Mouse (Mus musculus) neural tube, embryonic 11.5 days (tissue): Measurements from ENCODE around the gene 5330417C22Rik. TPM values are rescaled to one million over a fixed set of nuclear protein-coding genes. Genes with fewer than 3 reads are reported as not detected.

Experiments used
- ATAC-seq: fragments of 200-750 bp; cut with Nextera tagmentation; 2 replicates; pipeline ENCODE4 v1.8.0; 2017; ENCODE audit warnings: moderate number of reproducible peaks, mild to moderate bottlenecking, moderate TSS enrichment, moderate library complexity; ENCODE audit not compliant: insufficient read depth, low FRiP score, low TSS enrichment
- DNase-seq: peaks from one replicate; pipeline ENCODE4 v3.0.0-alpha.2; 2015; ENCODE audit warnings: low spot score
- H3K27ac ChIP-seq: fragments of 300-500 bp; sonication (generic); 2 replicates; pipeline ENCODE4 v1.5.1; 2014; ENCODE audit warnings: low read depth, mild to moderate bottlenecking, low read length
- H3K27me3 ChIP-seq: fragments of 300-500 bp; sonication (generic); 2 replicates; pipeline ENCODE4 v1.6.1; 2014; ENCODE audit warnings: mild to moderate bottlenecking, low read length, mixed read lengths; ENCODE audit not compliant: control insufficient read depth, insufficient read depth
- H3K36me3 ChIP-seq: fragments of 300-500 bp; sonication (generic); 2 replicates; pipeline ENCODE4 v1.6.1; 2014; ENCODE audit warnings: mild to moderate bottlenecking, low read length, moderate library complexity, mixed read lengths; ENCODE audit not compliant: control insufficient read depth, insufficient read depth
- H3K4me1 ChIP-seq: fragments of 300-500 bp; sonication (generic); 2 replicates; pipeline ENCODE4 v1.6.1; 2014; ENCODE audit warnings: low read length, mixed read lengths; ENCODE audit not compliant: control insufficient read depth, insufficient read depth
- H3K4me2 ChIP-seq: fragments of 300-500 bp; sonication (generic); 2 replicates; pipeline ENCODE4 v1.6.1; 2014; ENCODE audit warnings: low read depth, mild to moderate bottlenecking, moderate library complexity
- H3K4me3 ChIP-seq: fragments of 300-500 bp; sonication (generic); 2 replicates; pipeline ENCODE4 v1.5.1; 2014; ENCODE audit warnings: low read depth, low read length
- H3K9ac ChIP-seq: fragments of 300-500 bp; sonication (generic); 2 replicates; pipeline ENCODE4 v1.6.1; 2014; ENCODE audit warnings: mild to moderate bottlenecking, low read length
- H3K9me3 ChIP-seq: fragments of 300-500 bp; sonication (generic); 2 replicates; pipeline ENCODE4 v1.6.1; 2016; ENCODE audit warnings: low read length; ENCODE audit not compliant: control insufficient read depth
- WGBS: fragments of 180-500 bp; shearing (Covaris S2); extraction: QIAGEN DNeasy Blood & Tissue Kit; methylation state at CpG from one replicate; pipeline ENCODE4 v1.1.7; 2014; 5-methylcytosine and 5-hydroxymethylcytosine counted together
- polyA plus RNA-seq: library from polyadenylated mRNA; unstranded; fragments of >200 nt; fragmentation: Nextera tagmentation; extraction: Ambion mirVana; gene quantifications from 2 replicates; pipeline ENCODE4 v1.2.1, GENCODE M21; 2014

Gene 5330417C22Rik
- polyA plus RNA-seq, 1 experiment from 2014 or later = 1.8 TPM

GRCm38 (mm10) chr3:108537303-108537702, 967 bp upstream of the 5330417C22Rik start:
- no peaks in the 10 kb centered on the region for H3K36me3 ChIP-seq
- H3K4me2 ChIP-seq = peak overlapping the region; percentile 30
- ATAC-seq = peak; percentile 45; the same call in 1 of the 2 replicates

GRCm38 (mm10) chr3:108535896-108536516, 330 bp downstream of the 5330417C22Rik start:
- Histone ChIP-seq H3K9me3 (no peaks in the 10 kb centered on the region), H3K36me3 (no peaks in the 10 kb centered on the region), H3K4me1 (no peaks in the 10 kb centered on the region), H3K4me3 (peak overlapping the region; percentile 41), H3K4me2 (peak overlapping the region; percentile 86), H3K27me3 (peaks cover 11% of the 10 kb centered on the region), H3K9ac (no peak overlapping the region; the same call in 1 of the 2 replicates), H3K27ac (no peak overlapping the region)
- DNase-seq (no peak), ATAC-seq (no peak)
- 6% methylated on average over 15 of the region's 15 CpGs for WGBS

More at GRCm38 (mm10) chr3:108537303-108537702, 967 bp upstream of the 5330417C22Rik start:
- H3K27ac ChIP-seq = no peak overlapping the region
- H3K9me3 ChIP-seq = no peaks in the 10 kb centered on the region
- H3K27me3 ChIP-seq = peaks cover 11% of the 10 kb centered on the region
- no peaks in the 10 kb centered on the region for H3K4me1 ChIP-seq
- no peak overlapping the region for H3K4me3 ChIP-seq
- no peak overlapping the region for H3K9ac ChIP-seq
- DNase-seq = peak; percentile 86
- 8% methylated on average over 17 of the region's 17 CpGs for WGBS

- Histone ChIP-seq H3K4me1 (no peaks in the 10 kb centered on the region), H3K36me3 (no peaks in the 10 kb centered on the region), H3K9ac (no peak within 1 kb of the TSS), H3K9me3 (no peaks in the 10 kb centered on the region), H3K4me2 (no peak within 1 kb of the TSS), H3K4me3 (no peak within 1 kb of the TSS), H3K27ac (no peak within 1 kb of the TSS), H3K27me3 (peaks cover 11% of the 10 kb centered on the region)
- ATAC-seq (no peak), DNase-seq (no peak)
- WGBS = 93% methylated on average over 6 of the region's 6 CpGs
Measured at GRCm38 (mm10) chr3:108533951-108534350, 2.4 kb downstream of the 5330417C22Rik start, which contains the start of gene 1700013F07Rik. TSS of gene 1700013F07Rik (plus strand) at chr3:108534150.

- Histone ChIP-seq H3K9me3 (no peaks in the 10 kb centered on the region), H3K36me3 (no peaks in the 10 kb centered on the region), H3K4me2 (no peak overlapping the region), H3K9ac (no peak overlapping the region), H3K27ac (no peak overlapping the region), H3K4me1 (no peaks in the 10 kb centered on the region), H3K27me3 (peaks cover 11% of the 10 kb centered on the region), H3K4me3 (no peak overlapping the region)
- DNase-seq = no peak
- whole genome bisulfite sequencing = 81% methylated on average over 9 of the region's 9 CpGs
- no peak for ATAC-seq
Measured at GRCm38 (mm10) chr3:108533114-108533885, 3.0 kb downstream of the 5330417C22Rik start.

- Histone ChIP-seq H3K36me3 (no peaks in the 10 kb centered on the region), H3K4me1 (no peaks in the 10 kb centered on the region), H3K4me2 (no peak overlapping the region), H3K27me3 (no peaks in the 10 kb centered on the region), H3K4me3 (no peak overlapping the region), H3K9me3 (no peaks in the 10 kb centered on the region), H3K27ac (no peak overlapping the region), H3K9ac (no peak overlapping the region)
- WGBS = 93% methylated on average over 8 of the region's 8 CpGs
- ATAC-seq = no peak
- DNase-seq = no peak
Measured at GRCm38 (mm10) chr3:108528489-108528888, 7.8 kb downstream of the 5330417C22Rik start.

- no peak overlapping the region for H3K27ac ChIP-seq
- H3K4me1 ChIP-seq = no peaks in the 10 kb centered on the region
- H3K27me3 ChIP-seq = no peaks in the 10 kb centered on the region
- H3K4me3 ChIP-seq = no peak overlapping the region
- no peak overlapping the region for H3K9ac ChIP-seq
- no peak overlapping the region for H3K4me2 ChIP-seq
- 88% methylated on average over 4 of the region's 4 CpGs for WGBS
- no peaks in the 10 kb centered on the region for H3K36me3 ChIP-seq
- H3K9me3 ChIP-seq = no peaks in the 10 kb centered on the region
- no peak for DNase-seq
- ATAC-seq = no peak
Measured at GRCm38 (mm10) chr3:108523415-108523814, 12.9 kb downstream of the 5330417C22Rik start.

GRCm38 (mm10) chr3:108518276-108518675, 18.1 kb downstream of the 5330417C22Rik start:
- no peaks in the 10 kb centered on the region for H3K27me3 ChIP-seq
- 68% methylated on average over 4 of the region's 4 CpGs for WGBS

GRCm38 (mm10) chr3:108513465-108513864, 22.9 kb downstream of the 5330417C22Rik start:
- no peaks in the 10 kb centered on the region for H3K27me3 ChIP-seq
- ATAC-seq = no peak
- no peak overlapping the region for H3K4me2 ChIP-seq
- H3K4me1 ChIP-seq = 0 out of 2 replicates have a peak, but pooled peaks cover 4% of the 10 kb centered on the region
- 71% methylated on average over 3 of the region's 3 CpGs for WGBS
- H3K36me3 ChIP-seq = no peaks in the 10 kb centered on the region
- DNase-seq = no peak
- H3K4me3 ChIP-seq = no peak overlapping the region
- no peak overlapping the region for H3K27ac ChIP-seq
- no peaks in the 10 kb centered on the region for H3K9me3 ChIP-seq
- H3K9ac ChIP-seq = no peak overlapping the region

More at GRCm38 (mm10) chr3:108518276-108518675, 18.1 kb downstream of the 5330417C22Rik start:
- no peaks in the 10 kb centered on the region for H3K4me1 ChIP-seq
- no peaks in the 10 kb centered on the region for H3K36me3 ChIP-seq
- no peak for DNase-seq
- H3K9me3 ChIP-seq = no peaks in the 10 kb centered on the region
- no peak overlapping the region for H3K9ac ChIP-seq
- ATAC-seq = no peak
- H3K4me2 ChIP-seq = no peak overlapping the region
- H3K4me3 ChIP-seq = no peak overlapping the region
- H3K27ac ChIP-seq = no peak overlapping the region
